Mouse (Mus musculus) intestine, embryonic 16.5 days (tissue): ENCODE data around the gene C2. TPM values are rescaled to one million over a fixed set of nuclear protein-coding genes. Genes with fewer than 3 reads are reported as not detected.

Experiments used
- ATAC-seq: fragments of 200-750 bp; cut with Nextera tagmentation; 2 replicates; pipeline ENCODE4 v1.8.0; 2017; ENCODE audit warnings: moderate TSS enrichment, moderate library complexity
- H3K27ac ChIP-seq: fragments of 300-500 bp; sonication (generic); 2 replicates; pipeline ENCODE4 v1.5.1; 2014; ENCODE audit warnings: mild to moderate bottlenecking, low read length
- H3K27me3 ChIP-seq: fragments of 300-500 bp; sonication (generic); replicated peaks from 2 replicates; pipeline ENCODE4 v1.6.1; 2014; ENCODE audit warnings: low read length, control low read depth, mixed read lengths; ENCODE audit not compliant: control insufficient read depth, insufficient read depth
- H3K36me3 ChIP-seq: fragments of 300-500 bp; sonication (generic); 2 replicates; pipeline ENCODE4 v1.6.1; 2014; ENCODE audit warnings: low read length, control low read depth; ENCODE audit not compliant: control insufficient read depth, insufficient read depth
- H3K4me1 ChIP-seq: fragments of 300-500 bp; sonication (generic); 2 replicates; pipeline ENCODE4 v1.6.1; 2014; ENCODE audit warnings: low read length, control low read depth, mixed read lengths; ENCODE audit not compliant: control insufficient read depth, insufficient read depth
- H3K4me2 ChIP-seq: fragments of 300-500 bp; sonication (generic); 2 replicates; pipeline ENCODE4 v1.6.1; 2014; ENCODE audit warnings: low read depth, low read length, control low read depth
- H3K4me3 ChIP-seq: fragments of 300-500 bp; sonication (generic); 2 replicates; pipeline ENCODE4 v1.5.1; 2014; ENCODE audit warnings: mild to moderate bottlenecking, low read length
- H3K9ac ChIP-seq: fragments of 300-500 bp; sonication (generic); 2 replicates; pipeline ENCODE4 v1.6.1; 2014; ENCODE audit warnings: low read depth, low read length
- H3K9me3 ChIP-seq: fragments of 300-500 bp; sonication (generic); 2 replicates; pipeline ENCODE4 v1.6.1; 2016; ENCODE audit warnings: low read length, control low read depth; ENCODE audit not compliant: control insufficient read depth
- WGBS: fragments of 180-500 bp; shearing (Covaris S2); extraction: QIAGEN DNeasy Blood & Tissue Kit; methylation state at CpG from one replicate; pipeline ENCODE4 v1.1.7; 2014; 5-methylcytosine and 5-hydroxymethylcytosine counted together
- polyA plus RNA-seq: library from polyadenylated mRNA; unstranded; fragments of >200 nt; fragmentation: Nextera tagmentation; extraction: Ambion mirVana; gene quantifications from 2 replicates; pipeline ENCODE4 v1.2.1, GENCODE M21; 2015

C2 gene
- polyA plus RNA-seq, 1 experiment from 2014 or later = 26.5 TPM

DNA sequence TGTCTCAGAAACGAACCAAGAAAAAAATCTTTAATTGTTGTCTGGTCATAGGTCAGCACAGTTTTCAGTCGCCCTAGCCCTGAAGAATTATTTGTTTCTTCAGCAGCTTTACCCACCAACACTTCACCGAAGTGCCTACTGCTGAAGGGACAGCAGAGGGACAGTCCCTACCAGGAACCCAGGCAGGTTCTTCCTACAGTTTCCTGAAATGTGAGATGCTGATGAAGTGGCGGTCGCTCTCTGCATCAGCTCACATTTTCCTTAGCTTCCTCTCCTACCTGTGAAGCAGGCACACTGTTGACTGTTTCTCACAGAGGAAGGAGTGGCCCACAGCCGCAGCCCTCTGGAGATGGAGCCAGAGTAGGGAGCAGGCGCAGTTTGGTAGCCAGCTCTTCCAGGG lies 32.1 kb downstream of the C2 start:
- Histone ChIP-seq H3K9me3 (no peaks in the 10 kb centered on the region), H3K36me3 (no peaks in the 10 kb centered on the region), H3K4me3 (no peak overlapping the region), H3K4me1 (peaks cover 10% of the 10 kb centered on the region; the same call in 1 of the 2 replicates), H3K4me2 (no peak overlapping the region), H3K27ac (peak overlapping the region; percentile 10; the same call in 1 of the 2 replicates), H3K9ac (no peak overlapping the region), H3K27me3 (no peaks in the 10 kb centered on the region)
- ATAC-seq = no peak
- WGBS = 51% methylated on average over 7 of the region's 7 CpGs

DNA sequence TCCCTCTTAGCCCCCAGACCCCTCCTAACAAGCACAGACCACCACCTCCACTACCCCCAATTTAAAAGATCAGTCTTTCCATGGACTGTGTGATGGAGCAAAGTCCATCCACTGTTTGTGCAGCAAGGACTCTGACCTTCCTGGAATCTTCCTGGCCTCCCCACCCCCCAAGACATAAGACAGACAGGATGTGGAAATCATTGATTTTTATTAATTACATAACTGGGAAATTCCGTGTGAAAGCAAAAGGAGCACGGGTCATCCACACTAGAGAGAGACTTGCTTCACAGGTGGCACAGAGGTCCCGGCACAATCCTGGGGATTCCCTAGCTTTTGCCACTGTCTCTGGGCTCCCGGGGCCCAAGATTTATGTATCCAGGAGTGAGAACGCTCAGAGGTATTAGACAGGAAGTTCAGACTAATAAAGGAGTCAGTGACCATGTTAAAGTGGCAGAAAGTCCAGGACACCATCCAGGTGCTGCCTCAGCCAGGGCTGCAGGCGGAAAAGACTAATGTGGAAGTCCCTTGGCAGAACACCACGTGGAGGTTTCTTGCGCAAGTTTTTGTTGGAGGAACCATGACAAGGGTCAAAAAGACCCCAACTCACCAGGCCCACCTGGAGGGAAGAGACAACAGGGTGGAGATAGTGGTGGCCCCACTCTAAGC lies 35.5 kb downstream of the C2 start, which contains the start of gene Cfb:
TSS of gene Cfb (minus strand) at position 103 of the 666 bp plus-strand sequence.
- Histone ChIP-seq H3K36me3 (no peaks in the 10 kb centered on the region; the same call in 1 of the 2 replicates), H3K4me1 (peaks cover 9% of the 10 kb centered on the region; the same call in 1 of the 2 replicates), H3K27me3 (no peaks in the 10 kb centered on the region), H3K27ac (peak within 1 kb of the TSS; percentile 89), H3K4me3 (peak within 1 kb of the TSS; percentile 40), H3K9me3 (no peaks in the 10 kb centered on the region), H3K4me2 (peak within 1 kb of the TSS; percentile 55), H3K9ac (peak within 1 kb of the TSS; percentile 63)
- 39% methylated on average over 8 of the region's 8 CpGs for WGBS
- ATAC-seq = peak; percentile 86

DNA sequence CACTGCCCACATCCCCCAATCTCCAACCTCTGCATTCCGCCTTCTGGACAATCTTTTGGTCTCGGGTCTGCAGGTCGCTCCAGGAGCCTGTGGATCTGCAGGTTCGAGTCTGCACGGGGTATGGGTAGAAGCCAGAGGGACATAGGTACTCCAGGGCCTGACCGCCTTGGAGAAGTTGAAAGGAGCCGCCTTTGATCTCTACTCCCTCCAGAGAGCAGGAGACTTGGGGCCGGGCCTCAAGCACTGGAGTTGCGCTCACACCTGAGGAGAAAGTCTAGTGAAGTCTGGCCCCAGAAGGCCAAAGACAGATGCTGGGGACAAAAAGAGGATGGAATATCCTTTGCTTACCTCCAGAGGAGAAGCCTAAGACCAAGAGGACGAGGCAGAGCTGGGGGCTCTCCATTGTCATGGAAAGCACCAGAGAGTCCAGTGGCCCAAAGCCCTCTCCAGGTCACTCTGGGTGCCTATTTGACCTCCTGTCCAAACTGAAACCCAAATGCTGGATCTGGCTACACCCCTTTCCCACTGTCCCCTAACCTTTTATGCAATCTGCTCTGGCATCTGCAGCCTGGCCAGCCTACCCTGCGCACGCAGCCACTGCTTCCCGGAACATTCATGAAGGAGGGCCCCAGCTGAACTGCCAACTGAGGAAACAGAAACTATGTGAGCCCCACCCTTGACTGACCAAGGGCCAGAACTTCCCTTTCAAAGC lies 36.2 kb downstream of the C2 start:
- Histone ChIP-seq H3K9ac (peak overlapping the region; percentile 63), H3K4me3 (peak overlapping the region; percentile 40), H3K36me3 (no peaks in the 10 kb centered on the region; the same call in 1 of the 2 replicates), H3K4me2 (peak overlapping the region; percentile 55), H3K9me3 (no peaks in the 10 kb centered on the region), H3K4me1 (peaks cover 7% of the 10 kb centered on the region; the same call in 1 of the 2 replicates), H3K27ac (peak overlapping the region; percentile 89), H3K27me3 (no peaks in the 10 kb centered on the region)
- ATAC-seq = peak; percentile 77
- 55% methylated on average over 13 of the region's 13 CpGs for WGBS

DNA sequence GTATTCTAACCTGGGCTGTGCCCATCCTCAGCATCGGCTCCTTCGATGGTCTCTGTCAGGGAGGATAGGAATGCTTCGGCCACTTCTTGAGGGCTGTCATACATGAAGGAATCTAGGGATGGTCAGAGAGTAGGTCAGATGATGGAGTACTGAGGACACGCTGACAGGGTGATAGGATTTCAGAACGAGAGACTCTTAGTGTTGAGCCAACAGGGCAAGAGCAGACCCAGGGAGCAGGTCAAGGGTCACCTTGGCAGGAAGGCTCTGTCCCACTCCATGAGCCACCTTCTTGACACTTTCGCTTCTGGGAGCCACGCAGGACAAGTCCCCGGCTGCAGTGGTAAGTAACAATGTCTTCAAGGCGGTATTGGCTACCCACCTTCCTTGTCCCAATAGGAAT lies 37.6 kb downstream of the C2 start:
- no peak overlapping the region for H3K4me3 ChIP-seq
- no peak for ATAC-seq
- no peaks in the 10 kb centered on the region for H3K9me3 ChIP-seq
- H3K4me2 ChIP-seq = no peak overlapping the region
- H3K36me3 ChIP-seq = peaks cover 3% of the 10 kb centered on the region; the same call in 1 of the 2 replicates
- no peaks in the 10 kb centered on the region for H3K27me3 ChIP-seq
- no peak overlapping the region for H3K9ac ChIP-seq
- WGBS = 80% methylated on average over 9 of the region's 9 CpGs
- no peak overlapping the region for H3K27ac ChIP-seq
- peaks cover 7% of the 10 kb centered on the region; the same call in 1 of the 2 replicates for H3K4me1 ChIP-seq

DNA sequence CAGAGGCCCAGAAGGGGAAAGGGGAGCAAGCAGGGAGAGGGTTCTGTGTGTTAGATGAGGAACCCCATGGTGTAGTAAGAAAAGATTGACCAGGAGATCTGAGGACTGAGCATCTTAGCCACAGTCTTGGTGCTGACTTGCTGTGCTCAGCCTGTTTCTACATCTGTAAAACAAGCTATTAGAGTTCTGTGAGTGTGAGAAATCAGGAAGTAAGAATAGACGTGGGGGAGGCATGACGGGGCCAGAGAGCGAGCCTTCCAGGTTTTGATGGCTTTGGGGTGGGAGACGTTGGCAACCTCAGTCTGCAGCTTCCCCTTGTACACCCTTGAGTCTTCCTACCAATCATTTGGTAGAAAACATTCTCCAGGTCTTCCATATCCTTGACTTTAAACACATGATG lies 39.4 kb downstream of the C2 start:
- Histone ChIP-seq H3K9ac (no peak overlapping the region), H3K4me2 (no peak overlapping the region), H3K27ac (no peak overlapping the region), H3K36me3 (peaks cover 7% of the 10 kb centered on the region), H3K27me3 (no peaks in the 10 kb centered on the region), H3K9me3 (no peaks in the 10 kb centered on the region), H3K4me1 (peaks cover 7% of the 10 kb centered on the region; the same call in 1 of the 2 replicates), H3K4me3 (no peak overlapping the region)
- WGBS = 78% methylated on average over 4 of the region's 4 CpGs
- no peak for ATAC-seq

DNA sequence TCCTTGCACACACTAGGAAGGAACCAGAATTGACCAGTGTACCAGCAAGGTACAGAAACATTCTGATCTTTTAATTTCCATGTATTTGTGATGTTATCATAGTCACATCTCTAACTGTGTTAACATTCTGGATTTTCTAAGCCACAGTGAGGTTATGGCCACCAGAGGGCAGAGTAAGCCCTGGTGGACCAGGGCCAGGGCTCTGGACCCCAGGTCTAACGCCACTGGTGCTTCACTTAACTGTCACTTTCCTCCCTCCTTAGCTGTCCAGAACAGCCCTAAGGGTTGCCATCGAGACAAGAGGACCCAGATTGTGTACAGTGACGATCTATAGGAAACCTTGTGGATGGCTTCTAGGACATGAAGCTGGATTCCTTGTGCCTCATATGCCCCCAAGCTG lies 42.2 kb downstream of the C2 start:
- WGBS = 31% methylated on average over 3 of the region's 3 CpGs
- Histone ChIP-seq H3K4me2 (no peak overlapping the region), H3K4me1 (peaks cover 10% of the 10 kb centered on the region; the same call in 1 of the 2 replicates), H3K27ac (no peak overlapping the region), H3K27me3 (no peaks in the 10 kb centered on the region), H3K9me3 (no peaks in the 10 kb centered on the region), H3K36me3 (peaks cover 12% of the 10 kb centered on the region), H3K4me3 (no peak overlapping the region), H3K9ac (peak overlapping the region; percentile 20; the same call in 1 of the 2 replicates)
- ATAC-seq = peak; percentile 22; the same call in 1 of the 2 replicates

DNA sequence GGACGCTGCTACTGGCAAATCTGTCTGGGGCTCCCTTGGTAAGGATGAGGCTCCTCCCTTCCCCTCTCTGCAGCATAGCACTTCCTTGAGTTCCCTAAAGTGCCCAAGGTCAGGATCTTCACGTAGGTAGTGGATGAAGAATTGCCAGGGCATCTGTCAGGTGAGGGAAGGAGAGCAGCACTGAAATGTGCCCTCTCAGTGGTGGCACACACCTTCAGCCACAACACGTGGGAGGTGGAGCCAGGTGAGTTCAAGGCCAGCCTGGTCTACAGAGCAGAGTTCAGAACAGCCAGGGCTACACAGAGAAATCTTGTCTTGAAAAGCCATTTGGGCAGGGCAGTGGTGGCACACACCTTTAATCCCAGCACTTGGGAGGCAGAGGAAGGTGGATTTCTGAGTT lies 43.3 kb downstream of the C2 start:
- ATAC-seq = no peak
- 60% methylated on average over 3 of the region's 3 CpGs for WGBS
- H3K27ac ChIP-seq = no peak overlapping the region
- peaks cover 13% of the 10 kb centered on the region for H3K4me1 ChIP-seq
- H3K36me3 ChIP-seq = peaks cover 12% of the 10 kb centered on the region
- no peak overlapping the region for H3K4me2 ChIP-seq
- H3K9ac ChIP-seq = no peak overlapping the region
- H3K9me3 ChIP-seq = no peaks in the 10 kb centered on the region
- H3K4me3 ChIP-seq = no peak overlapping the region
- no peaks in the 10 kb centered on the region for H3K27me3 ChIP-seq

DNA sequence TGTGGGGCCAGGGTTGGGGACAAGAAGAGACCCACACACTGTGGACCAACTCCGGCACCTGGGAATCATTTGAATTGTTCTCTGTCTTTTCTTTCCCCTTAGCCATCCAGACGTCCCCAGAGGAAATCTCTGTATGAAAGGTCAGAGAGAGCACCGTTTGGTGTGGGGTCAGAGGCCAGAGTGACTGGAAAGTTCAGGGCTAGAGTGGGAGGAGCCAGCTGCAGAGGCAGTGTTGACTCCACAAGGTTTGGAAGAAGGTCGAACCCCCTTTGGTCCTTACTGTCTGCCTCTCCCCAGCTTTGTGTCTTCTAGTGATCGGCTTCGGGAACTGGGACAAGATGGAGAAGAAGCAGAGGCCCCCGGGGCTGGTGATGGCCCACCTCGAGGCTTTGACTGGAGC lies 44.6 kb downstream of the C2 start:
- no peak overlapping the region for H3K27ac ChIP-seq
- no peak overlapping the region for H3K4me3 ChIP-seq
- H3K4me2 ChIP-seq = no peak overlapping the region
- H3K9ac ChIP-seq = no peak overlapping the region; the same call in 1 of the 2 replicates
- no peaks in the 10 kb centered on the region for H3K9me3 ChIP-seq
- 77% methylated on average over 8 of the region's 8 CpGs for WGBS
- H3K36me3 ChIP-seq = peaks cover 12% of the 10 kb centered on the region
- H3K27me3 ChIP-seq = no peaks in the 10 kb centered on the region
- H3K4me1 ChIP-seq = peaks cover 19% of the 10 kb centered on the region
- ATAC-seq = no peak

DNA sequence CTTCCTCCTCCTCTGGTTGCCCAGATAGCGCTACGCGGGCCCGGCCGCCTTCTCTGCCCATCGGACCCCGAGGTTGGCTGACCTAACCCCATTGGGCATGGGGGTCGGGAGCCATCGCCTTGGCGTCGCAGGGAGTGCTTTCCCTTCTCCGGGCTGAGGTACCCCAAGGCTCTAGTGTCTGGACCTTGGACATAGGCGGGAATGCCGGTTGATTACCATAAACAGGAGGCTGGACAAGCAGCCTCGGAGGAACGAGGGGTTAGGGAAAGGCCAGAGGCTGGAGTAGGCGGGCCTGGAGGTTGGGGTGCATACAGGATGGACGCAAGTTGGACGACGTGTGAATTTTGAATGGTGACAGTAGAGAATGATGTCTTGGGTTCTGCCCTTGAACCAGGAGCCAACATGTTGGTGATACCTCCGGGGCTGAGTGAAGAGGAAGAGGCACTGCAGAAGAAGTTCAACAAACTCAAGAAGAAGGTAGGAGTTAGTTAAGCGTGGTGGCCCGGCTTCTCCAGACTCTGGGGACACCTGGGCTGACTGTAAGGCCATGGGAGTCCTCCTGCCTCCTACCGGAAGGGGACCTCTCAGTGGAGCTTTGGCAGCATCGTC lies 47.4 kb downstream of the C2 start:
- ATAC-seq = peak; percentile 70
- Histone ChIP-seq H3K36me3 (peaks cover 12% of the 10 kb centered on the region), H3K4me3 (peak overlapping the region; percentile 76), H3K4me1 (peaks cover 19% of the 10 kb centered on the region), H3K27ac (peak overlapping the region; percentile 72), H3K9me3 (no peaks in the 10 kb centered on the region), H3K9ac (peak overlapping the region; percentile 84), H3K27me3 (no peaks in the 10 kb centered on the region), H3K4me2 (peak overlapping the region; percentile 84)
- under 1% methylated on average over 25 of the region's 25 CpGs for WGBS
